Mouse (Mus musculus): ENCODE results near the gene Rrp9.

Rrp9 gene

GRCm38 (mm10) chr9:106475663-106476001, at the start of gene Rrp9:
TSS of gene Rrp9 (plus strand) at chr9:106475963.
- DNase-seq (ENCODE audit: low spot score in 2 of 2), result no peak

DNA sequence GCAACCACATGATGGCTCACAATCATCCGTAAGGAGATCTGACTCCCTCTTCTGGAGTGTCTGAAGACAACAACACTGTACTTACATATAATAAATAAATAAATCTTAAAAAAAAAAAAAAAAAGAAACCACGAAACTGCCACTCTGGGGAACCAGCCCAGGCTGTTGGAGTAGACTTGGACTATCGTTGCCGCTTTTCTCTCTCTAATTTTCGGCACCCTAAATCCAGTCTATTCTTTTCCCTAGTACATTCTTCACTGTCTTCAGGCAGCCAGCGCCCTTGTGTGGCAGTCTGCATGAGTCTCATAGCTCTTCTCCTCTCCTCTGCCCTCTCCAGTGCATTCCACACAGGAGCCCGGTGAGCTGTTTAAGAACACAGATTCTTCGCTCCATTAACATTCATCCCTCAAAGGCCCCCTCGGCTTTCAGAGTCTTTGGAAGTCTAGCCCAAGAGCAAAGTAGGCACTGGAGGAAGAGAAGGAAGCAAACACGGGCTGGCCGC, 47.0 kb upstream of the Rrp9 start:
- no peak for DNase-seq (ENCODE audit: low spot score in 2 of 2)

DNA sequence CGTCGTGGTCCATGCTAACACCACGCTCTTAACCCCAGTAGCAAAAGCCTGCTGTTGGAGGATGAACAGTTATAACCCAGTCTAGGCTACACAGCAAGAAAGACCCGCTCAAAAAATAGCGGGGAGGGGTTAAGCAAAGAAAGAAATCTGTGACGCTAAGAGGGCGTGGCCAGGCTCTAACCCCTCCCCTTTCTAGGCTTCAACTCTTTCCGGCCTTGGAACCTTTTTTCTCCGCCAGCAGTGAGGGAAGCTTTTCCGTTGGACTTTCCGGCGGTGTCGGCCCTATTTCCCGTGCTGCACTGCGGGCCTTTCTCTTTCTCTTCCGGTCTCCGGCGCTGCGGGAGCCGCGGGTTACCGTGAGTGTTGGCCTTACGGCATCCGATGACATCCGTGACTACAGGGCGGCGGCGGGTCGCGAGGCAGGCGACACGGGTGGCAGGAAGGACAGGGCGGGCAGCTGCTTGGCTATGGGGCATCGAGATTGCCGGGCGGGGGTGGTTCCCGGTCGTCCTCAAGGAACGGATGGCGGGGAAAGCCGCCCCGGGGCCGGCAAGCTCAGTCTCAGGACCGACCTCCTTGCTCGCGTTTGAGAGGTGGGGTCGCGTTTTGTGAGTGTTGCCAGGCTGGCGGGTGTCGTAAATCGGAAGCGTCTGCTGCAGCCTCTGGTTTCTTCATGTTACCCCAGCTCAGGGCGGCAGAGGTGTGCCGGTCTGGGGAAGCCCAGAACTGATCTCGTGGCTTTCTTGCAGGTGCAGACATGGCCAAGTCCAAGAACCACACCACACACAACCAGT, 46.3 kb upstream of the Rrp9 start, which contains the start of gene Rpl29:
TSS of gene Rpl29 (plus strand) at position 234 of the 794 bp plus-strand sequence.
- peak; percentile 84 to 91 for DNase-seq (ENCODE audit: low spot score in 2 of 2)

DNA sequence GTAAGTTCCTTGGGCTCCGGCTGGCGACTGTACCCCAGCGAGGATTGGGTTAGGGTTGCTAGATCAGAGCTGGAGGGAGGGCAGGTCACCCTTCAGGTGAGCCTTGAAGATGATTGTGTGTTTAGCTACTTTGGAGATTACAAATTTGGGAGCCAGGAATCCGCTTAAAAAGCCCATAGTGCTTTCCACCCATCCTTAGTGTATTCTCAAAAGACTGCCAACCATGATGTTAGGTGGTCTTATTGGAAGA, 45.8 kb upstream of the Rrp9 start:
- DNase-seq (ENCODE audit: low spot score in 2 of 2), result no peak

- no peak for DNase-seq (ENCODE audit: low spot score in 2 of 2)
These were observed 42.4 kb upstream of the Rrp9 start for GRCm38 (mm10) chr9:106433389-106433788.

- DNase-seq (ENCODE audit: low spot score in 2 of 2), result no peak
These were observed 39.2 kb upstream of the Rrp9 start for GRCm38 (mm10) chr9:106436566-106436965.

GRCm38 (mm10) chr9:106442680-106443079, 33.1 kb upstream of the Rrp9 start:
- no peak for DNase-seq (ENCODE audit: low spot score in 2 of 2)

GRCm38 (mm10) chr9:106444836-106445235, 30.9 kb upstream of the Rrp9 start:
- no peak for DNase-seq (ENCODE audit: low spot score in 2 of 2)

GRCm38 (mm10) chr9:106447348-106447747, 28.4 kb upstream of the Rrp9 start, which contains the start of the genes Abhd14b and Abhd14a:
TSS of gene Abhd14b (plus strand) at chr9:106447459.
TSS of gene Abhd14a (minus strand) at chr9:106447678.
- peak; percentile 65 to 68 for DNase-seq (ENCODE audit: low spot score in 2 of 2)

GRCm38 (mm10) chr9:106447951-106448350, 27.8 kb upstream of the Rrp9 start:
- DNase-seq (ENCODE audit: low spot score in 2 of 2), result no peak

- peak in 1 of 2 experiments; percentile 44 for DNase-seq (ENCODE audit: low spot score in 2 of 2)
These were observed 27.2 kb upstream of the Rrp9 start for GRCm38 (mm10) chr9:106448498-106449031.

DNA sequence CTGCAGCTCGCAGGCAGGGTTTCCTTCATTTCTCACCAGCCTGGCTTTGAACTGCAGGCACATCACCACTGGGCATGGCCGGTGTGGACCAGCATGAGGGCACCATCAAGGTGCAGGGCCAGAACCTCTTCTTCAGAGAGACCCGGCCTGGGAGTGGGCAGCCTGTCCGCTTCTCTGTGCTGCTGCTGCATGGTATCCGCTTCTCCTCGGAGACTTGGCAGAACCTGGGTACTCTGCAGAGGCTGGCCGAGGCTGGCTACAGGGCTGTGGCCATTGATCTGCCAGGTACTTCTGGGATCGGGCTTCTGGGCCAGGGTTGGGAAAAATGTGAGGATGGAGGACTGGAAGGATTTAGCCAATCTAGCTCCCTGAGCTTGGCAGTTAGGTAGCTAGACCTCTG, 25.8 kb upstream of the Rrp9 start:
- DNase-seq (ENCODE audit: low spot score in 2 of 2), result no peak

DNA sequence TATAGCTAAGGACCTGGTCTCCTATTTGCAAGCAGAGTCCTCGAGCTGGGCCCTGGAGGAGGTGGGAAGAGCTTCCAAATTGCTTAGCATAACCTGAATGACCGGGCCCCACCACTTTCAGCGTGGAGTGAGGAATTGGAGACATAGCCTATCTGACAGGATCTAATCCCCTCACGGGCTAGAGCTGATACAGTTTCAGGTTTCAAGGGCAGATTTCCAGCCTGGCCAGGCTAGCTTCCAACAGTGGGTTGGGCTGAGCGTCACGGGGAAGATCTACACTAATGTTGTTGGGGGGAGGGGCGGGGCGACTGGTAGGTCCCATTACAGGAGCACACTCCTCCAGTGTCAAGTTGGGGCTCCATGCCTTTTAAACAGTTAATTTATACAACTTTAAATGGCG, 25.1 kb upstream of the Rrp9 start:
- no peak for DNase-seq (ENCODE audit: low spot score in 2 of 2)

- no peak for DNase-seq (ENCODE audit: low spot score in 2 of 2)
These were observed 24.5 kb upstream of the Rrp9 start for GRCm38 (mm10) chr9:106451298-106451697.

DNA sequence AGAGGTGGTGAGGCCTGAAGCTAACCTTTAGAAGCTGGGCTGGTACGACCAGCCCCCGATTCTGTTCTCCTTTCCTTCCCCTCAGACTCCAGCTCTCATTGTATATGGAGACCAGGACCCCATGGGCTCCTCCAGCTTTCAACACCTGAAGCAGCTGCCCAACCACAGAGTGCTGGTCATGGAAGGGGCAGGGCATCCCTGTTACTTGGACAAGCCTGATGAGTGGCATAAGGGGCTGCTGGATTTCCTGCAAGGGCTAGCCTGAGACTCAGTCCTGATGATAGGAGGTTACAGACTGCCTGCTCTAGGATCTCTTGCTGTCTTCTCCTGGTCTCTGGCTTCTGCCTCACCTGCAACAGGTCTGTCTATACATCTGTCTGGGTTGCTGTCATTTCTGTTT, 23.9 kb upstream of the Rrp9 start:
- DNase-seq (ENCODE audit: low spot score in 2 of 2), result no peak

GRCm38 (mm10) chr9:106452351-106452750, 23.4 kb upstream of the Rrp9 start:
- DNase-seq (ENCODE audit: low spot score in 2 of 2), result no peak

DNA sequence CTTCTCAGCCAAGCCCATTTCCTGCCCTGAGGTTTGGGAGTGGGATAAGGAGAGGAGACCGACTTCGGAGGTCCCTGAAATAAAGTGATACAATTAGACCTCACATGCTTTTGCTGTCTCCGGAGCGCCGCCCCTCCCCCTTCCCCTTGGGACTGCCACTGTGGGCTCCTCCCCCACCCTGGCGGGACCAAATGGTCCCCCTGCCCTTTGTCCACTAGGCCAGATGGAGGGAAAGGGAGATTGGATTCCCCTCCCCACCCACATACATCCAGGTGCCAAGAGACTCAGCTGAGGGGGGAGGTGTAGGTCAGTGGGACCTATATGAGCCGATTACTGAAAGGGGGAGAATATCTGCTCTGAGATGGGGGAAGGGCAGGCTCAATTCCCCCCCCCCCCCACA, 22.9 kb upstream of the Rrp9 start:
- no peak for DNase-seq (ENCODE audit: low spot score in 2 of 2)

DNA sequence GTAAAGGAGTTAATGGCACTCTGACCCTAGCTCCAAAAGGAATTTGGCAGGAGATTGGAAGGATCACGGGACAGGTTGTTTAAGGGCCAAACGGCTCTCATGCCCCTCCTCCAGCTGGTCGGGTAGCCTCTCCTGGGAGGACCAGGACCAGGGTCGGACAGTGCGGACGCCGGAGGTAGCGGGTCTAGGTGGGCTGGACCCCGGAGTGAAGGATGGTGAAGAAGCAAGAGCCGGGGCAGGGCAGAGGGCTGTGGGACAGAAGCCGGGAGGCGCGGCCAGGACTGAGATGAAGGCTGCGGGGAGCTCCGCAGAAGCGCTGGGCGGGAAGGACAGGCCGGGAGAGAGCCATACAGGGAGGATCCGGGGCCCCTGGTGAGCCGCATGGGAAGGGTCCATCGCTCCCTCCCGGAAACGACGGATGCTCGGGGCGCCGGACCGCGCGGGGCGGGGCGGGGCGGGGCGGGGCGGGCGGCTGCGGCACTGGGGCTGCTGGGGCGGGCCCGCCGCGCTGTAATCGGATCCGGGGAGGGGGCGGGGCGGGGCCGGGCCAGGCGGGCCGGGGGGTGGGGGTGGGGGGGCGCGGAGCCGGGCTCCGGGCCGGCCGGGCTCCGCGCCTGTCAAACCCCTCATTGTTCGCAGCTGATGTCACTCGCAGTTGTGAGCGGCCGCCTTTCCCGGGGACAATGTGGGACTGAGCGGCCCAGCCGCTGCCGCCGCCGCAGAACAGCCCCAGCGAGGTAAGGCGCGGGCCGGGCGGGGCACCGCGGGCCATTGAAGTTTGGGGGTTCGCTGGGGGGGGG, 22.3 kb upstream of the Rrp9 start, which contains the start of gene Pcbp4:
TSS of gene Pcbp4 (plus strand) at position 21 of the 800 bp plus-strand sequence.
- DNase-seq (ENCODE audit: low spot score in 2 of 2), result no peak

- DNase-seq (ENCODE audit: low spot score in 2 of 2), result no peak
These were observed 21.5 kb upstream of the Rrp9 start for GRCm38 (mm10) chr9:106454071-106454761.

GRCm38 (mm10) chr9:106454888-106455681, 20.7 kb upstream of the Rrp9 start:
- no peak for DNase-seq (ENCODE audit: low spot score in 2 of 2)
